Mouse (Mus musculus) embryonic fibroblast, embryonic 13.5 days (primary cell): ENCODE results near the gene Gm14214.

Experiments used
- CTCF ChIP-seq: IDR thresholded peaks from 2 replicates; pipeline ENCODE4 v1.5.1; 2011; ENCODE audit warnings: mild to moderate bottlenecking, control low read depth, low read length, moderate library complexity, borderline replicate concordance; ENCODE audit not compliant: insufficient read depth
- POLR2A ChIP-seq: IDR thresholded peaks from 2 replicates; pipeline ENCODE4 v1.6.1; 2011; ENCODE audit warnings: low read depth, mild to moderate bottlenecking, control low read depth, low read length, moderate library complexity

DNA sequence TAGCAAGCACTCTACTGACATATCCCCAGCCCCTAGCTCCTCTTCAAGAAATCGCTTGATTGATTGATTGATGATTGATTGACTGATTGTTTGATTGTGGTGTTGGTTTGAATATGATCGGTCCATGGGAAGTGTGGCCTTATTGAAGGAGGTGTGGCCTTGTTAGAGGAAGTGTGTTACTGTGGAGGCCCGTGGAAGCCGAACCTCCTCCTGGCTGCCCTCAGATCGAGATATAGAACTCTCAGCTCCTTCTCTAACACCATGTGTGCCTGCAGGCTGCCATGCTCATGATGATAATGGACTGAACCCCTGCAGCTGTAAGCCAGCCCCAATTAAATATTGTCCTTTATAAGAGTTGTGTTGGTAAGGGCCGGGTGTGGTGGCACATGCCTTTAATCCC lies 2.8 kb downstream of the Gm14214 start:
- TF ChIP-seq CTCF (no peak), POLR2A (no peak)
